Mouse (Mus musculus) limb, embryonic 15.5 days (tissue): Measurements from ENCODE around the gene March10. TPM values are rescaled to one million over a fixed set of nuclear protein-coding genes. Genes with fewer than 3 reads are reported as not detected.

Experiments used
- ATAC-seq: fragments of 200-750 bp; cut with Nextera tagmentation; 2 replicates; pipeline ENCODE4 v1.8.0; 2017; ENCODE audit warnings: low read depth, moderate TSS enrichment; ENCODE audit not compliant: insufficient number of reproducible peaks, low FRiP score, low TSS enrichment
- H3K27ac ChIP-seq: fragments of 300-500 bp; sonication (generic); 2 replicates; pipeline ENCODE4 v1.5.1; 2015; ENCODE audit warnings: moderate library complexity, mild to moderate bottlenecking, inconsistent platforms
- H3K27me3 ChIP-seq: fragments of 300-500 bp; sonication (generic); 2 replicates; pipeline ENCODE4 v1.6.1; 2015; ENCODE audit warnings: inconsistent platforms
- H3K36me3 ChIP-seq: fragments of 300-500 bp; sonication (generic); 2 replicates; pipeline ENCODE4 v1.6.1; 2015; ENCODE audit warnings: inconsistent platforms
- H3K4me1 ChIP-seq: fragments of 300-500 bp; sonication (generic); 2 replicates; pipeline ENCODE4 v1.6.1; 2015; ENCODE audit warnings: inconsistent platforms
- H3K4me2 ChIP-seq: fragments of 300-500 bp; sonication (generic); 2 replicates; pipeline ENCODE4 v1.6.1; 2015; ENCODE audit warnings: mild to moderate bottlenecking, inconsistent platforms
- H3K4me3 ChIP-seq: fragments of 300-500 bp; sonication (generic); 2 replicates; pipeline ENCODE4 v1.5.1; 2015; ENCODE audit warnings: mild to moderate bottlenecking, inconsistent platforms
- H3K9ac ChIP-seq: fragments of 300-500 bp; sonication (generic); 2 replicates; pipeline ENCODE4 v1.6.1; 2015; ENCODE audit warnings: inconsistent platforms
- H3K9me3 ChIP-seq: fragments of 300-500 bp; sonication (generic); 2 replicates; pipeline ENCODE4 v1.6.1; 2016; ENCODE audit warnings: inconsistent platforms
- WGBS: fragments of 180-500 bp; shearing (Covaris S2); methylation state at CpG from one replicate; pipeline ENCODE4 v1.1.7; 2015; 5-methylcytosine and 5-hydroxymethylcytosine counted together
- polyA plus RNA-seq: library from polyadenylated mRNA; unstranded; fragments of >200 nt; fragmentation: Nextera tagmentation; extraction: Ambion mirVana; gene quantifications from 2 replicates; pipeline ENCODE4 v1.2.1, GENCODE M21; 2015

March10 gene
- polyA plus RNA-seq, 1 experiment from 2014 or later, result not detected

- Histone ChIP-seq H3K4me3 (no peak overlapping the region), H3K9ac (no peak overlapping the region), H3K27ac (no peak overlapping the region), H3K36me3 (no peaks in the 10 kb centered on the region), H3K27me3 (no peaks in the 10 kb centered on the region), H3K4me1 (peaks cover 13% of the 10 kb centered on the region), H3K9me3 (no peaks in the 10 kb centered on the region), H3K4me2 (no peak overlapping the region)
- no peak for ATAC-seq
- WGBS, result 59% methylated on average over 8 of the region's 8 CpGs
Measured at GRCm38 (mm10) chr11:105464430-105464967, 8.0 kb upstream of the March10 start.

- Histone ChIP-seq H3K9me3 (no peaks in the 10 kb centered on the region), H3K9ac (no peak overlapping the region), H3K4me2 (no peak overlapping the region), H3K27me3 (0 out of 2 replicates have a peak, but pooled peaks cover 4% of the 10 kb centered on the region), H3K4me3 (no peak overlapping the region), H3K4me1 (peaks cover 8% of the 10 kb centered on the region), H3K27ac (no peak overlapping the region), H3K36me3 (no peaks in the 10 kb centered on the region)
- no peak for ATAC-seq
- 61% methylated on average over 5 of the region's 5 CpGs for whole genome bisulfite sequencing
Measured at GRCm38 (mm10) chr11:105459900-105460299, 3.4 kb upstream of the March10 start.

GRCm38 (mm10) chr11:105457041-105457440 lies 506 bp upstream of the March10 start:
- peaks cover 8% of the 10 kb centered on the region for H3K4me1 ChIP-seq
- ATAC-seq, result no peak
- H3K4me3 ChIP-seq, result peak overlapping the region; percentile 48; the same call in 1 of the 2 replicates
- H3K36me3 ChIP-seq, result no peaks in the 10 kb centered on the region
- no peak overlapping the region for H3K27ac ChIP-seq
- H3K9ac ChIP-seq, result no peak overlapping the region
- H3K4me2 ChIP-seq, result peak overlapping the region; percentile 88
- WGBS, result 59% methylated on average over 7 of the region's 7 CpGs
- H3K9me3 ChIP-seq, result no peaks in the 10 kb centered on the region
- H3K27me3 ChIP-seq, result 0 out of 2 replicates have a peak, but pooled peaks cover 4% of the 10 kb centered on the region

DNA sequence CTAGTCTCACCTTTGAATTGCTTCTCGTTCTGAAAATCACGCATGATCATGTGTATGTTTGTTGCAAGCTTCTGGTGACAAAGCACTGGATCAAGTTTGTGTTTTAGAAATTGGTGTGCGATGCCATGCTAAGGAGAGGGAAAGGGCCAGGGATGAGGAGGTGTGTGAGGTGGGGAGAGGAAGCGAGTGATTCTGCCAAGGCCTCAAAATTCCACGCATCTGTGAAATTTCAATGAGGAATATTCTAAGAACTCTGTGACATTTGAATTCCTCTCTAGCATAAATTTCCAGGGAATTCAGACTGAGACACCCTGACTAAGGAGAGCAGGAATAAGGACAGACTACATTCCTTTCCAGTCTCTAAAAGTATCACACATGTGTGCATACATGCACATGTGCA lies 1.4 kb downstream of the March10 start:
- H3K9me3 ChIP-seq, result no peaks in the 10 kb centered on the region
- H3K9ac ChIP-seq, result no peak overlapping the region
- 89% methylated on average over 5 of the region's 5 CpGs for WGBS
- no peak overlapping the region for H3K4me2 ChIP-seq
- H3K27ac ChIP-seq, result no peak overlapping the region
- H3K4me1 ChIP-seq, result peaks cover 8% of the 10 kb centered on the region
- H3K36me3 ChIP-seq, result no peaks in the 10 kb centered on the region
- H3K27me3 ChIP-seq, result 0 out of 2 replicates have a peak, but pooled peaks cover 4% of the 10 kb centered on the region
- H3K4me3 ChIP-seq, result no peak overlapping the region
- no peak for ATAC-seq

- no peak overlapping the region for H3K4me3 ChIP-seq
- no peaks in the 10 kb centered on the region for H3K36me3 ChIP-seq
- H3K4me2 ChIP-seq, result no peak overlapping the region
- H3K27ac ChIP-seq, result no peak overlapping the region
- no peaks in the 10 kb centered on the region for H3K9me3 ChIP-seq
- no peak overlapping the region for H3K9ac ChIP-seq
- ATAC-seq, result no peak
- 0 out of 2 replicates have a peak, but pooled peaks cover 4% of the 10 kb centered on the region for H3K27me3 ChIP-seq
- 79% methylated on average over 4 of the region's 4 CpGs for WGBS
- peaks cover 8% of the 10 kb centered on the region for H3K4me1 ChIP-seq
Measured at GRCm38 (mm10) chr11:105453084-105453483, 3.5 kb downstream of the March10 start.

GRCm38 (mm10) chr11:105452504-105452903 lies 4.0 kb downstream of the March10 start:
- Histone ChIP-seq H3K27me3 (0 out of 2 replicates have a peak, but pooled peaks cover 3% of the 10 kb centered on the region), H3K9ac (no peak overlapping the region), H3K4me2 (no peak overlapping the region), H3K4me1 (peaks cover 8% of the 10 kb centered on the region), H3K9me3 (no peaks in the 10 kb centered on the region), H3K27ac (no peak overlapping the region), H3K4me3 (no peak overlapping the region), H3K36me3 (no peaks in the 10 kb centered on the region)
- WGBS, result 73% methylated on average over 4 of the region's 4 CpGs
- no peak for ATAC-seq

GRCm38 (mm10) chr11:105451553-105452135 lies 4.9 kb downstream of the March10 start:
- Histone ChIP-seq H3K4me2 (no peak overlapping the region), H3K36me3 (no peaks in the 10 kb centered on the region), H3K4me1 (peaks cover 7% of the 10 kb centered on the region), H3K27me3 (no peaks in the 10 kb centered on the region), H3K4me3 (no peak overlapping the region), H3K9ac (no peak overlapping the region), H3K27ac (no peak overlapping the region), H3K9me3 (no peaks in the 10 kb centered on the region)
- no peak for ATAC-seq
- WGBS, result 63% methylated on average over 7 of the region's 7 CpGs

DNA sequence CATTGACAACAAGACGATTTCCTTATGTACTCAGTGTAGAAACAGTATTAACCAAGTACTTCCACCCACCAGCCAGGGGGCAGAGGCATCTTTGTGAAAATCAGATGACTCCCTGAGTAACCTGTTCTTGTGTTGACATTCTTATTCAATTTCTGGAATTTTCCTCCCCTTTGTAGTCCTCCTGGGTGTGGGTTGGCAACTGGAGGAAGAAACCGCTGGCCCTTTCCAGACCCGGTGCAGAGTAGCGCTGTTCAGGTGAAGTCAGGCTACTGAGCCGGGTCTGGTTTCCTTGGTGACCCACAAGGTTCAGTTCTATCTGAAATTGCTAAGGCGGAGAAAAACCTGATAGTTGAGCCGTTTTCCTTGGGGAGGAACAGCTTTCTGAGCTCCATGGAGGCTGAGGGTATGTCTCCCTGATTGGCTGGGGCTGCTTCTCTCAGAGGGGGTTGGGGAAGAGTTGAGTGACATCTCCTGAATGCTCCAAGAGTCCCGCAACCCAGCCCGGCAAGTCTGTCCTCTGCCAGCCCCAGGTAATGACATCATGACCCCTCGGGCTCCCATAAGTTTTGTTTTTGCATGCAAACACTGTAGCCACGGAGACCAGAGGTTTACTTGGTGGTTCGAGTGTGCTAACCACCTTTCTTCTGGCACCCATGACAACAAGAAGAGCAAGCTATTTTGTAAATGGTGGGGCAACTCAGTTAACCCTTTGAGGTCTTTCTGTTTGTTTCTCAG lies 6.8 kb downstream of the March10 start:
- no peak overlapping the region for H3K4me3 ChIP-seq
- H3K4me1 ChIP-seq, result 0 out of 2 replicates have a peak, but pooled peaks cover 2% of the 10 kb centered on the region
- H3K27ac ChIP-seq, result no peak overlapping the region
- H3K4me2 ChIP-seq, result no peak overlapping the region
- no peaks in the 10 kb centered on the region for H3K9me3 ChIP-seq
- no peaks in the 10 kb centered on the region for H3K27me3 ChIP-seq
- ATAC-seq, result no peak
- WGBS, result 65% methylated on average over 12 of the region's 12 CpGs
- H3K36me3 ChIP-seq, result no peaks in the 10 kb centered on the region
- no peak overlapping the region for H3K9ac ChIP-seq

- no peaks in the 10 kb centered on the region for H3K27me3 ChIP-seq
- no peaks in the 10 kb centered on the region for H3K36me3 ChIP-seq
- no peak for ATAC-seq
- no peaks in the 10 kb centered on the region for H3K9me3 ChIP-seq
- no peak overlapping the region for H3K4me2 ChIP-seq
- no peak overlapping the region for H3K4me3 ChIP-seq
- 0 out of 2 replicates have a peak, but pooled peaks cover 6% of the 10 kb centered on the region for H3K4me1 ChIP-seq
- H3K9ac ChIP-seq, result no peak overlapping the region
- no peak overlapping the region for H3K27ac ChIP-seq
- WGBS, result 79% methylated on average over 6 of the region's 6 CpGs
Measured at GRCm38 (mm10) chr11:105447661-105448060, 8.9 kb downstream of the March10 start.

- no peaks in the 10 kb centered on the region for H3K9me3 ChIP-seq
- H3K4me3 ChIP-seq, result no peak overlapping the region
- H3K9ac ChIP-seq, result no peak overlapping the region
- 77% methylated on average over 5 of the region's 5 CpGs for WGBS
- H3K36me3 ChIP-seq, result no peaks in the 10 kb centered on the region
- H3K27me3 ChIP-seq, result no peaks in the 10 kb centered on the region
- no peak overlapping the region for H3K27ac ChIP-seq
- 0 out of 2 replicates have a peak, but pooled peaks cover 6% of the 10 kb centered on the region for H3K4me1 ChIP-seq
- ATAC-seq, result no peak
- H3K4me2 ChIP-seq, result no peak overlapping the region
Measured at GRCm38 (mm10) chr11:105446221-105446620, 10.3 kb downstream of the March10 start.

- no peak overlapping the region for H3K4me3 ChIP-seq
- H3K27me3 ChIP-seq, result no peaks in the 10 kb centered on the region
- H3K9me3 ChIP-seq, result no peaks in the 10 kb centered on the region
- H3K27ac ChIP-seq, result no peak overlapping the region
- no peak for ATAC-seq
- H3K36me3 ChIP-seq, result no peaks in the 10 kb centered on the region
- H3K9ac ChIP-seq, result no peak overlapping the region
- H3K4me2 ChIP-seq, result no peak overlapping the region
- 0 out of 2 replicates have a peak, but pooled peaks cover 6% of the 10 kb centered on the region for H3K4me1 ChIP-seq
- 56% methylated on average over 5 of the region's 5 CpGs for WGBS
Measured at GRCm38 (mm10) chr11:105445741-105446140, 10.8 kb downstream of the March10 start.

- no peak overlapping the region for H3K27ac ChIP-seq
- no peaks in the 10 kb centered on the region for H3K36me3 ChIP-seq
Measured at GRCm38 (mm10) chr11:105444929-105445328, 11.6 kb downstream of the March10 start.

More at GRCm38 (mm10) chr11:105444929-105445328, 11.6 kb downstream of the March10 start:
- ATAC-seq, result no peak
- Histone ChIP-seq H3K27me3 (no peaks in the 10 kb centered on the region), H3K4me2 (no peak overlapping the region), H3K9ac (no peak overlapping the region), H3K4me1 (0 out of 2 replicates have a peak, but pooled peaks cover 6% of the 10 kb centered on the region), H3K9me3 (no peaks in the 10 kb centered on the region), H3K4me3 (no peak overlapping the region)
- 66% methylated on average over 6 of the region's 6 CpGs for whole genome bisulfite sequencing
